Mouse (Mus musculus) CH12F3 (cell line): ENCODE data around the gene Wdcp.
"Not testable (repeated sequence)": the region's sequence is repeated elsewhere in the genome, so short reads cannot be mapped to it uniquely, and the experiment has no call there.

Experiments
- in situ Hi-C: fragments of 300-500 bp; cut with MboI; formaldehyde crosslinking; loops from 2 replicates; pipeline ENCODE4 v1.14.3; 2020; ENCODE audit warnings: low sequenced_read_pairs

Gene Wdcp

DNA sequence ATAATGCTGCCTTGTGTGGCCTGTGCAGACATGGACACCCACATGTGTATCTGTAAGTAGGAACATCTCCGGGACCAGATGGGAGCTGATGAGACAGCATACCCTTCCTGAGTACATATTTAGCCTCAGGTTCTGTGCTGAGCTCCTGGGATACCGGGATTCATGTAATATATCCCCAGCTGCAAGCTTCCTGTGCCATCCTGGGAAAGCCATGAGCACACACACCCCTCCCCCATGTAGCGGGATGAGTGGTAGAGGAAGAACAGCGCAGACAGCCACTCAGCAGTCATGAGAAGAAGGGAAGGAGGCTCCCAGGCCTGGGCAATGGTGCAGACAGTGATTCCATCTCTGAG, 21.2 kb downstream of the Wdcp start:
- in situ Hi-C loops = no loop called here

DNA sequence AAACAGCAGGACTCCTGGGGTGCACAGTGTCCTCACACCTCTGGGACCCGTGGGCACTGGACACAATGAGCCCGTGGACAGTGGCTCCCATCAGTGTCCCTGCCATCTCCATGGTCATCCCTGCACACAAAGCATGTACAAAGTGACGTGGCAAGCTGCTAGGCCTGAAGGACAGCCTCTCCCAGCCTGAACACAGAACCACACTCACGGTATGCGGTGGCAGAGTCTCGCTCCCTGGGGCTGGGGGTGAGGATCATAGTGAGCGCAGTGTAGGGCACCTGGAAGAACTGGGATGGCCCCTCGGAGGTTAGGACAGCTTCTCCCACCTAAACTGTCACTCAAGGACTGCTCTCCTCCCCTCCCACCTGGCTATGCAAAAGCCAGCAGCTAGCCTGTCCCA, 25.8 kb downstream of the Wdcp start:
- in situ Hi-C loops = no loop called here

DNA sequence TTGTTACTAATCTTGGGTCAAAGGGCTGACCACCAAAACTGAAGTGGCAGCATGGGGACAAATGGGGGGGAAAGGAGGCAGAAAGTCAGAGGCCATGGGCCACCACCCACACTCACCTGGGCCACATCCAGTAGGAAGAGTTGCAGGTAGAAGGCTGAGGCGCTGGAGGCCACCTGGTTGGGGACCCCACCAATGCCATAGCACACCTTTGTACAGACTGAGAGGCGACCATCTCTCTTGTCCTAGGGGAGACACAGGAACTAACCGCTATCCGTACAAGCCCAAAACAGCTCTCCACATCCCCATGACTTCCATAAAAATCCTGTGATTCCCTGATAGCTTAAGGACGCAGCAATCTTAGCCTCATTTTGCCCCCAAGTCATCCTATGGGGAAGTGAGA, 28.2 kb downstream of the Wdcp start:
- in situ Hi-C loops = no loop called here

DNA sequence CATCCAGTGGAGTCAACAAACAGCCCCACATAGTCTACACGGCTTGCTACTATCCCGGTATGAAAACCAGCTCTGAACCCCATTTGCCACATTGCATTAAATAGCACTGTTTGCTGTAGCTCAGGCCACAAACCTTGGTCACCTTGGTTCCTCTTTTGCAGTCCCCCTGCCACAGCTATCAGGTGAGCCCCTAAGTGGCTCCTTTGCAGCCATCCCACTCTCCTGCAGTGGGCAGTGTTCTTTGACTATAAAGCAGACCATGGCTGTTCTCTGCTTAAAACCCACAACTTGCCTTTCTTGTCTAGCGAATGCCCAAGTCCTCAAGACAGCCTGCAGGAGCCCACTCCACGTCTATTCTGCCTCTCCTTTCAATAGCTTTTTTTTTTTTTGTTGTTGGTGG, 29.2 kb downstream of the Wdcp start:
- in situ Hi-C loops = no loop called here

DNA sequence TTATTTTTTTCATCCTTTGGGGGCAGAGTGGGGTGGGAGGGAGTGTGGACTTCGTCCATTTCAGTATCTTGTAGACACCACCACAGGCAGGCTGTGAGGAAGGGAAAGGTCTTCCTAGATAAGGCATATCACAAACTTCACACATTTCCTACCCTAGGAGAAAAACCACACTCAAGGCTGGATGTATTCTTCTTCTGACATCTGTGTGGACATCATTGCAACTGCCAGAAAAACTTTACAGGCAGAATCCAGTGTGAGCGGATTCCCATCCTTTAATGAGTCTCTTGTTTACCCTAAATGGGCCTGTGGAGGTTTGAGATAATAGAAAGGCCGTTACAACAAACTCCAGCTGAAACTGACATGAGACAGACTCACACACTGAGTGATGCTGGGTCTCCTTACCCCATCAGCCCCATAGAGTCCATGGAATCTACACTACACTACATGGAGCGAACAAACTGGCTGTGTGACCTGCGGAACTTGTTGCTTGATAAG, 29.9 kb downstream of the Wdcp start:
- in situ Hi-C loops = no loop called here

DNA sequence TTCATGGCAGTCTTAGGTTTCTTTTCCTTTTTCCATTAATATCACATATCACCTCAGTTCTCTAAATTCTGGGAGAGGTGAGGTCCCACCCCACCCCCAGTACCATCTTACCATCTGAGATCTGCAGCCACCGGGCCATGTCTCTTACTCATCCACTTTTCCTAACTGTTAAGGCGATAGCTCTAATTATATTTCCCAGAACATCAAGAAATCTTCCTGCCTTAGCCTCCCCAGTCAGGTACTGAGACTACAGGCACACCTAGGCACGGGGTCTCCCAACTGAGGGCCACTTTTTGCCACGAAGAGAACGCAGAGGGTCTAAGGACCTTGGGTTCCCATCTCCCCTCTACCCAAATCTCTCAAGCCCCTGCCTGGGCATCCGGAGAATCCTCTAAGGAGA, 30.4 kb downstream of the Wdcp start:
- in situ Hi-C loops = no loop called here

DNA sequence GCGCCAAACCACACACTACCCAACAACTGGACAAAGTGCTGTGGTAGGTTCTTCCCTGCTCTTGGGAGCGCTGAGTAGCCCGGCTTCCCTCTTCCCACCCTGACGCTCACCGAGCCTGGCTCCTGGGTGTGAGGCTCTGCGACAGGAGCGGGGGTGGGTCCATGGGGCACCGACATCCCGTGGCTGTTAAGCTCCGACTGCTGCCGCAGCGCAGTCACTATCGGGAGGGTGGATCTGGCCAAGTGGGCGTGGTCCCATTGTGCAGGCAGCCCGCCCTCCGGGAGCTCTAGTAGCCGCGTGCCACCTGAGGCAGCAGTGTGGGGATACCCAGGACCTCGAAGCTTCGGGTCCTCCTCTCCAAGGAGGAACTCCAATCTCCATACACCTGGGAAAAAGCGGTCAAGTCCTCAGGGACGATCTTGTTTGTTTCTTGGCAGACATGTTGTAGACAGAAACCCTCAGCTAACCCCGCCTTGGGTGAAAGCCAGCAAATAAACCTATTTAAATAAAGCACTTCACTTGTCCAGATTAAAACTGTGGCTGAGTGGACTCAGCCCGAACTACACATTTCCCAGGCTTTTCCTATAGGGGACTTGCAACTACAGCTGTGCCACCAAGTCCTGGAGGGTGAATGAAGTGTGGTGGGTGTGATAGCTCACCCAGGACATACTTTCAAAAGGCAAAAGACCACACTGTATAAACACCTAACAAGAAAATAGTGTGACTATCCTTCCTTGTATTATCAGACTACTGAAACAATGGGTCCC, 31.2 kb downstream of the Wdcp start, which contains the start of gene Mfsd2b:
Mfsd2b (minus strand) TSS at position 199 of the 767 bp plus-strand sequence.
- in situ Hi-C loops = no loop called here

DNA sequence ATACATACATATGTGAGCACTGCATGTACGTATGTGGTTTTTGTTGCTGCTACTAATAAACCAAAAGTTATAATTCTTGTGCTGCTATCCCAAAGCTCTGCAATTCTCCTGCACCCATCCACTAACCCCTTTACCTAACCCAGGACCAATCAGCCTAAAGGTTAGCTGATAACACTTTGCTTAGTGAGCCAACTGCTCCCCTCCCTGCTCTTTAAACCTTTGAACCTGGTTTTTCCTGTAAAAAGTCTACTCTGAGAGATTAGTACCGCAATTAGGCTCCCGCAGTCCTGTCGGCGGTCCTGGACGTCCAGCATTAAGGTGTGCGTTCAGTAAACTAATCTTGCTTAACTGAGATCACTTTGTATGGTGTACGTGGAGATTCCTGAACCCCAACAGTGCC, 32.5 kb downstream of the Wdcp start:
- in situ Hi-C loops = no loop called here

DNA sequence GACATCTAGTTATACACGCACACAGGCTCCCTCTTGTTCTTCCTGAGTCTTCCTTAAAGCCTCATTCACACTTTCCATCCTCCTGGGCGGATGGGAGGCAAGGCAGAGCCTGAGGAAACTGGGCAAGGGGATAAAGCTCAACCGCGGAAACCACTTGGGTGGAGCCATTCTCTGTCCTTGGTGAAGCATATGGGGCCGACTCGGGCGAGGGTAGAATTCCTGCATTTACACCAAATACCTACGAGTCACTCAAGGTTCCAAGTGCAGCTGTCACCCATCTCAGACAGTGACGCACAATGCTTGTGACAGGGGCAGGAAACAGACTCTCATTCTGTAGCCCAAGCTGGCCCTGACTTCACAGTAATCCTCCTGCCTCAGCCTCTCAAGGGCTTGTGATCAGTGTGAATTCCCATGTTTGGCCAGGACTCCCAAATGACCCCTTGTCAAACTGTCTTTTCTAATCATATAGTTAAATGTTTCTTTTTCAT, 35.2 kb downstream of the Wdcp start:
- in situ Hi-C loops = no loop called here

DNA sequence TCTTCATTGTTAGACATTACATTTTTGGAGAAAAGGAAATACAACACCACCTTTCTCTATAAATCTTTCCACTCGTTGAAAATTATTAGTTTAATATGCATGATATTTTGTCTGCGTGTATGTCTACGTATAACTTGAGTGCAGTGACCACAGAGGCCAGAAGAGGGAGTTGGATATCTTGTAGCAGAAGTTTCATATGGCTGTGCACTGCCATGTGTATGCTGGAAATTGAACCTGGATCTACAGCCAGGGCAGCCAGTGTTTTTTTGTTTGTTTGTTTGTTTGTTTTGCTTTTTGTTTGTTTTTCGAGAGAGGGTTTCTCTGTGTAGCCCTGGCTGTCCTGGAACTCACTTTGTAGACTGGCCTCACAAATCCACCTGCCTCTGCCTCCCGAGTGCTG, 35.9 kb downstream of the Wdcp start:
- in situ Hi-C loops = no loop called here

DNA sequence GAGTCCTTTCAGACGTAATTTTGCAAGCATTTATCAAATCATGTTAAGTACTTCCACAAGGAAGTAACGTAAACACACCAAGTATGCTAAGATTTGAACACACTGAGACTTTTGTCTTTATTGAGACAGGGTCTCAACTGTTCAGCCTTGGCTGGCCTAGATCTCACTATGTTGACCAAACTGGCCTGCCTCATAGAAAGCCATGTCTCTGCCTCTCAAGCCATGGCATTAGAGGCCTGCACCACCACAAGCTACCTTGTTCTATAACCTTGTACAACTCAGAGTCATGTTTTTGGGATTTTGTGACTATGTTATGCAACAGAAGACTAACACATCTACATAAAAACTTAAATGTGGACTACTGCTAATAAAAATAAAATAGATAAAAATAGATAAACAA, 39.0 kb downstream of the Wdcp start:
- in situ Hi-C loops = no loop called here

DNA sequence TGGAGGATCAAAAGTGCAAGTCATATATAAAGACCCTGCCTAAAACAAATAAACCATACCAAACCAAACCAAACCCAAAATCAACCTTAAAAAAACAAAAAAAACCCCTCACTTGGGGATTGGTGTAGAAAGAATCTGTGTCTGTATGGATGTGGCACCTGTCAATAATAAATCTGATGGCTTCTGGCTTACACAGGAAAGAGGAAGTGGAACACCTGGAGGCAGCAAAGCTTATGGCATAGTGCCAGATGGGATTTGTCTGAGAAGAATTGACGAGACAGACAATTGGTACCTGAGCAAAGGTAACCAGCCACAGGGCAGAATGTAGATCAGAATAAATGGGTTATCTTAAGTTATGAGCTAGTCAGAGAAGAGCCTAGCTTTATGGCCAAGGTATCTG, 42.0 kb downstream of the Wdcp start:
- in situ Hi-C loops = no loop called here

DNA sequence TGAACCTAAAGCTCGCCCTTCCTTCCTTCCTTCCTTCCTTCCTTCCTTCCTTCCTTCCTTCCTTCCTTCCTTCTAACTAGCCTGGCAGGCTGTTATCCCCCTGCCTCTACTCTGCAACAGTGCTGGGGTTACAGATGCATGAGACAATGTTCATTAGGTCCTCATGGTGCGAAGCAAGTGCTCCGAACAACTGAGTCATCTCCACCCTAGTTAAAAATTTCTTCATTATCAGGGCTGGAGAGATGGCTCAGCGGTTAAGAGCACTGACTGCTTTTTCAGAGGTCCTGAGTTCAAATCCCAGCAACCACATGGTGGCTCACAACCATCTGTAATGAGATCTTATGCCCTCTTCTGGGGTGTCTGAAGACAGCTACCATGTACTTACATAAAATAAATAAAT, 43.5 kb downstream of the Wdcp start:
- in situ Hi-C loops = not testable (repeated sequence)

DNA sequence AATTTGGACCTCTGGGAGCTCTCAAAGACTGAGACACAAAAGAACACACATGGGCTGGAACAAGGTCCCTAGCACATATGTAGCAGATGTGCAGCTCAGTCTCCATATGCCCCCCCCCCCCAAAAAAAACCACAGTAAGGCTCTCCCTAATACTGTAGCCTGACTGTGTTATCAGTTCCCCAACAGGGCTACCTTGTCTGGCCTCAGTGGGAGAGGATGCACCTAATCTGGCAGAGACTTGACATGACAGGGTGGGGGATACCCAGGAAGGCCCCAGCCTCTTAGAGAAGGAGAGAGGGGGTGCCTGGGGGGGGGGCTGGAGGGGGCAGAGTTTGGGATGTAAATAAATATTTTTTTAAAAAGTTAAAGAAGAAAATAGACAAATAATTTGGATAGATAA, 45.6 kb downstream of the Wdcp start:
- in situ Hi-C loops = no loop called here

DNA sequence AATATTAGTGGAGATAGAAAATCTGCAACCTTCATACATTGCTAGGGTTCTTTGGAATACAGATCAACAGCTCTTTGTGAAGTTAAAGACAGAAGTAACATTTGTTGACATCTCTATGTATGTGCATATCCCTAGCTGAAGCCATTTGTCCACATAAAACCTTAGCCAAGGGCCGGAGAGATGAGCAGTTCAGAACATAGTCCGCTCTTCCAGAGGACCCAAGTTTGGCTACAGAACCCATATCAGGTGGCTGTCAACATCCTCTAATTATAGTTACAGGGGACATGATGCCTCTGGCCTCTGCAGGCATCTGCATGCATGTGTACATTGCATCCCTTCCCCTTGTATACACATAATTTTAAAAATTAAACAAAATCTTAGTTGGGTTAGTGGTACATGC, 46.1 kb downstream of the Wdcp start:
- in situ Hi-C loops = no loop called here

DNA sequence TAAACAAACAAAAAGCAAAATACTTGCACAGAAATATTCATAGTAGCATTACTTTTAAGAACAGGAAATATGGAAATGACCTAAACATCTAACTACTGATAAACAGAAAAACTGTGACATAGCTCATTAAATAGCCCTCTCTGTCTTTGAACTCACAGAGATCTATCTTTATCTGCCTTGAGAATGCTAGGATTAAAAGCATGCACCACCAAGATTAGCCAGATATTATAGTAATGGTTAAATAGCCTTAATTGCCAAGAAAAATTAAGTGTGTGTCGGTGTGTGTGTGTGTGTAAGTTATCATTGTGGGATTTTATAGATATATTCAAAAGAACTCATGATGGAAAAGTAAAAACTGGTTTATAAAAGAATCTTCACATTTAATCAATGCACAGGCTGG, 46.8 kb downstream of the Wdcp start:
- in situ Hi-C loops = no loop called here

DNA sequence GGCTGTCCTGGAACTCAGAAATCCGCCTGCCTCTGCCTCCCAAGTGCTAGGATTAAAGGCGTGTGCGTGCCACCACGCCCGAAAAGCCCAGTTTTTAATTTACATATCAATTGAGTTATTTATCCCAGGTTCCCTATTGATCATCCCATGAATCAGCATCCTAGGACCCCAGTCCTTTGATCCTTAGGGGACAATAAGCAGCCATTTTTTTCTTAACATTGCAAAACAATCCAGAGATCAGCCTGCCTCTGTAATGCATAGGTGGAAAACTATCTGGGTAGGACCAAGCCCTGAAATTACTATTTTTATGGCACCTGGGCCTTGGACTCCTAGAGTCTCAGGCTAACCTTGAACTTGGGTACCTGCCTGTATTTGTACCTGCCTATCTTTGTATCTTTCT, 54.9 kb downstream of the Wdcp start:
- in situ Hi-C loops = no loop called here

DNA sequence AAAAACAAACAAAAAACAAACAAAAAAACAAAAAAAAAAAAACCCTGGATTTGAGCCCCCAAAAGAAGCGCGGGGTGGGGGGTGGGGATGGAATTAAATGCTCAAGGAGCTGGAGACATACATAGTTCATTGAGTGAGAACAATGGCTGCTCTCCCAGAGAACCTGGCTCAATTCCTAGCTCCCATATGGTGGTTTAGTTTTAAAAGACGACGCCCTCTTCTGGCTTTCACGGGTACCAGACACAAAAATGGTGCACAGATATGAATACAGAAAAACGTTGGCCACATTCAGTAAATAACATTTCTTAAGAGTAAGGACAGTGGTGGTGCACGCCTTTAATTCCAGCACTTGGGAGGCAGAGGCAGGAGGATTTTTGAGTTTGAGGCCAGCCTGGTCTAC, 62.8 kb downstream of the Wdcp start:
- in situ Hi-C loops = no loop called here

DNA sequence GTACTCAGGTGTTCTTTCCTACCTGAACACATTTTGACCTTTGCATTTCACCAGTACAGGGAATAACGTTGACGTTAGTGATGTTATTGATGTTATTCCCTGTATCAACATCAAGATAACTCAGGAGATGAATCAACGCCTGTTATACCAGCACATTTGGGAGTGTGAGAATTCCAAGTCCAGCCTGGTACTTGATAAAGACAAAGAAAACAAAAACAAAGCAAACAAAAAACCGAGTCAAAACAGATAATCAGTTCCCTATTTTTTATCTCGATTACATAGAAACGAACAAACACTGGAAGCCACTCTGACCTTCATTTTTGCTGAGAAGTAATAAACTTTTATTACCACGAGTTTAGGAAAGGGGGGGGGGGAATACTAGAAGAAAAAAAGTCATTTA, 63.4 kb downstream of the Wdcp start:
- in situ Hi-C loops = no loop called here

DNA sequence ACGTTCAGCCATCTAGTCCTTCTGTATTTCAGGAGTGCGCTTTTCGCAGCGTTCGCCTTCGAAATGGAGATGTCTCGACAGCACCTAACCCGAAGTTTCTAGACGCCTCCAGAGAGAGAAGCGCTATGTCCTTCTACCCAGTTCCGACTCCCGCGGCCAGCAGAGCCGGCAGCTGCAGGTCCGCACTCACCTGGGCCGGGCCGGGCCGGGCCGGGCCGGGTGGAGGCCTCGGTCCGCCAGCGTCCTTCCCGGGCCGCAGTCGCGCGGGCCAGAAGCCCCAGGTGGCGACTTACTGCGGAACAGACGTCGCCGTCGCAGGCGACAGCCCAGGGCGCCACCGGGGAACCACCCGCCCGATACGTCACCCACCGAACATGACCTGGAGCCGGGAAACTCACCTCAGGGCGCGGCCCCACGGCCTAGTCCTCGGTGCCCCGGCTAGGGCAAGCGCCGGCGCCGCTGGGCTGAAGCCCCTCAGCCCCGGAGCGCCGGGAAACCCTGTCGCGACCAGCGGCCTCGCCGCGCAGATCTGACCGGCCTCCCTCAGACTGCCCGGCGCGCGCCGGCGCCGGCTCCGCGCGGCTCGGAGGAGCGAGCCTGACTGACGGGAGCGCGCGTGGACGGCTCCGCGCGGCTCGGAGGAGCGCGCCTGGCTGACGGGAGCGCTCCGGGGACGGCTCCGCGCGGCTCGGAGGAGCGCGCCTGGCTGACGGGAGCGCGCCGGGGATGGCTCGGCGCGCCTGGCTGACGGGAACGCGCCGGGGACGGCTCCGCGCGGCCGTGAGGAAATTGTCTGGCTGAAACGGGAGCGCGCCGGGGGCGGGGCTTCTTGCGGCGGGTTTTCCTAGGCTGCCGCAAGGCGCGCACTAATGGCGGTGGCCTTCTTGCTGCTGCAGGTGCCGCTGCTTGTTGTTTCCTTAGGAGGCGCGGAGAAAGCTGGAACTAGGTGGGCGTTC, 64.1 kb downstream of the Wdcp start, which contains the start of gene Ubxn2a:
Ubxn2a (minus strand) TSS at position 755 of the 956 bp plus-strand sequence.
- in situ Hi-C loops = no loop called here

DNA sequence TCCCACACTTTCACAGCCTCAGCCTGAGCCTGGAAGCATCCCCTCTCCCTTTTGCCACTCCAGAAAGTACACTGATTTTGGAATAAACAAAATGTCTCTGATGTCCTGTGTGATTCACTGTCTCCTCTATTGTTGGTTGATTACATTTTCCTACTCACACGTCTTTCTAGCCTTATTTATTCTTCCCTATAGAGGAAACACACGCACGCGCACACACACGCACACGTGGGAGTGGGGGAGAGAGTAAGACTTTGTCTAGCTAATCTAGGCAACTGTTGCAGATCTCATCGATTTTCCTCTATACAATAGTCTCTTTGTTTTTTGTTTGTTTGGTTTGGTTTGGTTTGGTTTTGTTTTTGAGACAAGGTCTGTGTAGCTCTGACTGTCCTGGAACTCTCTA, 65.3 kb downstream of the Wdcp start:
- in situ Hi-C loops = no loop called here
